Mouse (Mus musculus) CH12.LX (cell line): Measurements from ENCODE around the gene Abca4. TPM values are rescaled to one million over a fixed set of nuclear protein-coding genes. Genes with fewer than 3 reads are reported as not detected.

Experiments
- DNase-seq: peaks from one replicate; pipeline ENCODE4 v3.0.0-alpha.2; 2013; ENCODE audit errors: extremely low read depth
- H3K27ac ChIP-seq: 2 replicates; pipeline ENCODE4 v1.5.1; 2012; ENCODE audit warnings: low read depth, mild to moderate bottlenecking, control low read depth, moderate library complexity; ENCODE audit not compliant: insufficient read depth
- H3K27me3 ChIP-seq: replicated peaks from 2 replicates; pipeline ENCODE3; 2012; ENCODE audit warnings: inconsistent platforms
- H3K36me3 ChIP-seq, 2 experiments: replicated peaks in 1 of 2; 2 replicates each; pipeline versions ENCODE3 to v1.6.1; 2012; ENCODE audit warnings: inconsistent platforms in 1 of 2, low read length in 1 of 2, mild to moderate bottlenecking in 1 of 2, mixed read lengths in 1 of 2, moderate library complexity in 1 of 2; ENCODE audit not compliant: control insufficient read depth in 1 of 2, insufficient read depth in 1 of 2
- H3K4me1 ChIP-seq, 2 experiments: 2 replicates each; pipeline ENCODE4 v1.6.1; 2012; ENCODE audit warnings: inconsistent platforms in 1 of 2, moderate library complexity in 1 of 2; ENCODE audit not compliant: insufficient read depth in 2 of 2, control insufficient read depth in 1 of 2
- H3K4me2 ChIP-seq: 2 replicates; pipeline ENCODE4 v1.6.1; 2012; ENCODE audit warnings: low read depth, mild to moderate bottlenecking, control low read depth; ENCODE audit not compliant: poor library complexity, insufficient read depth, severe bottlenecking
- H3K4me3 ChIP-seq, 3 experiments: fragments of 150-350 bp in 1 of 3; sonication (generic) in 1 of 3; replicated peaks in 1 of 3; 2 replicates each; pipeline versions ENCODE3 to v1.5.1; 2011 to 2012; ENCODE audit warnings: low read depth in 2 of 3, low read length in 2 of 3, mild to moderate bottlenecking in 2 of 3, moderate library complexity in 2 of 3, control low read depth in 1 of 3, improper control_type of control experiment in 1 of 3, inconsistent platforms in 1 of 3, mixed read lengths in 1 of 3; ENCODE audit not compliant: poor library complexity in 1 of 3
- H3K79me2 ChIP-seq: replicated peaks from 2 replicates; pipeline ENCODE4 v1.6.1; 2012; ENCODE audit warnings: mild to moderate bottlenecking, moderate library complexity; ENCODE audit not compliant: control insufficient read depth, poor library complexity, insufficient read depth, severe bottlenecking; ENCODE audit errors: extremely low read depth
- H3K9ac ChIP-seq: 2 replicates; pipeline ENCODE4 v1.6.1; 2012; ENCODE audit warnings: low read depth, mild to moderate bottlenecking, control low read depth, moderate library complexity; ENCODE audit not compliant: insufficient read depth
- H3K9me3 ChIP-seq: replicated peaks from 2 replicates; pipeline ENCODE3; 2012; ENCODE audit warnings: low read length, inconsistent platforms, mixed read lengths
- CHD1 ChIP-seq: IDR thresholded peaks from 2 replicates; pipeline ENCODE4 v1.6.1; 2012; ENCODE audit warnings: low read depth, low read length, improper control_type of control experiment, inconsistent platforms
- CHD2 ChIP-seq: IDR thresholded peaks from 2 replicates; pipeline ENCODE4 v1.6.1; 2011; ENCODE audit warnings: low read length, improper control_type of control experiment
- ELF1 ChIP-seq: IDR thresholded peaks from 2 replicates; pipeline ENCODE4 v1.6.1; 2014; ENCODE audit warnings: low read depth, mild to moderate bottlenecking, inconsistent platforms, low read length, improper control_type of control experiment
- ETS1 ChIP-seq: conservative IDR thresholded peaks from 2 replicates; pipeline ENCODE4 v1.6.1; 2012; ENCODE audit warnings: low read depth, mild to moderate bottlenecking, inconsistent platforms, low read length, improper control_type of control experiment, moderate library complexity
- MAFK ChIP-seq: IDR thresholded peaks from 2 replicates; pipeline ENCODE4 v1.6.1; 2011; ENCODE audit warnings: low read length, improper control_type of control experiment; ENCODE audit not compliant: insufficient replicate concordance
- MEF2A ChIP-seq: IDR thresholded peaks from 2 replicates; pipeline ENCODE4 v1.6.1; 2014; ENCODE audit warnings: low read depth, mild to moderate bottlenecking, inconsistent platforms, low read length, improper control_type of control experiment, borderline replicate concordance
- MYC ChIP-seq: IDR thresholded peaks from 2 replicates; pipeline ENCODE4 v1.6.1; 2011; ENCODE audit warnings: low read depth, mild to moderate bottlenecking, improper control_type of control experiment, low read length
- NELFE ChIP-seq: IDR thresholded peaks from 2 replicates; pipeline ENCODE4 v1.6.1; 2011; ENCODE audit warnings: low read depth, low read length, improper control_type of control experiment
- PAX5 ChIP-seq: IDR thresholded peaks from 2 replicates; pipeline ENCODE4 v1.6.1; 2012; ENCODE audit warnings: low read length, inconsistent platforms, mixed read lengths
- POLR2A ChIP-seq: IDR thresholded peaks from 2 replicates; pipeline ENCODE4 v1.6.1; 2011; ENCODE audit warnings: low read depth, mild to moderate bottlenecking, improper control_type of control experiment, low read length
- POLR2AphosphoS2 ChIP-seq: IDR thresholded peaks from 2 replicates; pipeline ENCODE4 v1.6.1; 2011; ENCODE audit warnings: low read depth, low read length, improper control_type of control experiment
- RCOR1 ChIP-seq: conservative IDR thresholded peaks from 2 replicates; pipeline ENCODE4 v1.6.1; 2012; ENCODE audit warnings: low read depth, mild to moderate bottlenecking, inconsistent platforms, low read length, improper control_type of control experiment
- SIN3A ChIP-seq: IDR thresholded peaks from 2 replicates; pipeline ENCODE4 v1.6.1; 2012; ENCODE audit warnings: low read length, improper control_type of control experiment, inconsistent platforms
- SMC3 ChIP-seq: IDR thresholded peaks from 2 replicates; pipeline ENCODE4 v1.6.1; 2011; ENCODE audit warnings: low read depth, low read length, improper control_type of control experiment
- TBP ChIP-seq: conservative IDR thresholded peaks from 2 replicates; pipeline ENCODE4 v1.6.1; 2011; ENCODE audit warnings: low read depth, low read length, improper control_type of control experiment
- UBTF ChIP-seq: IDR thresholded peaks from 2 replicates; pipeline ENCODE4 v1.6.1; 2012; ENCODE audit warnings: low read depth, mild to moderate bottlenecking, inconsistent platforms, low read length, improper control_type of control experiment, moderate library complexity
- USF1 ChIP-seq: IDR thresholded peaks from 2 replicates; pipeline ENCODE4 v1.6.1; 2014; ENCODE audit warnings: low read depth, mild to moderate bottlenecking, inconsistent platforms, low read length, improper control_type of control experiment
- ZKSCAN1 ChIP-seq: IDR thresholded peaks from 2 replicates; pipeline ENCODE4 v1.6.1; 2012; ENCODE audit warnings: low read depth, inconsistent platforms, low read length, improper control_type of control experiment, borderline replicate concordance
- ZMIZ1 ChIP-seq: IDR thresholded peaks from 2 replicates; pipeline ENCODE4 v1.6.1; 2012; ENCODE audit warnings: low read depth, mild to moderate bottlenecking, inconsistent platforms, low read length, improper control_type of control experiment
- dilution Hi-C: fragments of 300-500 bp; cut with MboI; formaldehyde crosslinking; loops from 2 replicates; pipeline ENCODE4 v1.14.3; 2020; ENCODE audit warnings: low sequenced_read_pairs; ENCODE audit not compliant: extremely low pct_unique_long_range_greater_than_20kb, extremely low pct_ligation_motif_present
- in situ Hi-C: fragments of 300-500 bp; cut with MboI; formaldehyde crosslinking; loops from 3 replicates; pipeline ENCODE4 v1.14.3; 2019; ENCODE audit warnings: low sequenced_read_pairs, low pct_ligation_motif_present, low pct_unique_long_range_greater_than_20kb, mixed read lengths
- polyA plus RNA-seq: library from polyadenylated mRNA; unstranded; fragments of >175 nt; gene quantifications from 2 replicates; pipeline ENCODE4 v1.2.1, GENCODE M21; 2012; ENCODE audit warnings: low read depth; ENCODE audit not compliant: insufficient read length
- total RNA-seq, 2 experiments: library from RNA; depleted of rRNA; stranded (reverse); fragments of 300-350 nt in 1 of 2; fragments of >200 nt in 1 of 2; gene quantifications; 2 replicates each; pipeline ENCODE4 v1.2.3; 2012 to 2014

Abca4 gene
- total and polyA plus RNA-seq, 3 experiments = 0.34 to 0.57 (median 0.46) TPM

DNA sequence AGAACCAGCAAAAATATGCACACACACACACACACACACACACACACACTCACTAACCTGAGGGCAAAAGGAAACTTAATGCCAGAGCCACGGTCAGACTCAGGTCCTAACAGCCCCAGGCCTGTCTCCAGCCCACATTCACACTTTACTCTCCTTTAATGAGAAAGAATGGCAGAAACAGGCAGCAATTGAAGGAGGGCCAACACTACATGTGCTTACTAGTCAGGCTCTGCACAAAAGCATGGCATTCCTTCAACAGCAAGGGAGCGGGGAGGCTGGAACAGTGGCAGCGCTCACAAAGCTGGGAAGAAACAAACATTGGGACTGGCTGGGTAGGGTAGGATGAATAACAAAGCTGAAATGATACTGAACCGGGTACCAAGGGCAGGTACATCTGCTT is 155.4 kb downstream of the Abca4 start:
- Histone ChIP-seq H3K9ac (no peak overlapping the region), H3K4me1 (no peaks in the 10 kb centered on the region), H3K4me3 (no peak overlapping the region), H3K27me3 (no peaks in the 10 kb centered on the region), H3K9me3 (no peaks in the 10 kb centered on the region), H3K36me3 (no peaks in the 10 kb centered on the region), H3K27ac (no peak overlapping the region), H3K79me2 (no peaks in the 10 kb centered on the region), H3K4me2 (no peak overlapping the region)
- in situ Hi-C loops (no loop called here), dilution Hi-C loops (no loop called here)
- no peak for DNase-seq
- TF ChIP-seq UBTF (no peak), POLR2AphosphoS2 (no peak), USF1 (no peak), CHD2 (no peak), MYC (no peak), POLR2A (no peak)

GRCm38 (mm10) chr3:122200017-122200416 is 155.8 kb downstream of the Abca4 start:
- Histone ChIP-seq H3K27ac (no peak overlapping the region), H3K4me1 (no peaks in the 10 kb centered on the region), H3K79me2 (no peaks in the 10 kb centered on the region), H3K9ac (no peak overlapping the region), H3K27me3 (no peaks in the 10 kb centered on the region), H3K9me3 (no peaks in the 10 kb centered on the region), H3K36me3 (no peaks in the 10 kb centered on the region), H3K4me3 (no peak overlapping the region), H3K4me2 (no peak overlapping the region)
- TF ChIP-seq SIN3A = no peak
- no peak for TF ChIP-seq POLR2A
- no peak for TF ChIP-seq ETS1
- TF ChIP-seq TBP = no peak
- TF ChIP-seq ZMIZ1 = no peak
- TF ChIP-seq RCOR1 = no peak
- no peak for TF ChIP-seq SMC3
- no peak for TF ChIP-seq CHD1
- TF ChIP-seq ELF1 = no peak
- no peak for TF ChIP-seq MAFK
- TF ChIP-seq ZKSCAN1 = no peak
- no peak for TF ChIP-seq PAX5
- no peak for TF ChIP-seq MEF2A
- no peak for TF ChIP-seq NELFE
- no peak for DNase-seq
- dilution Hi-C loops = no loop called here
- in situ Hi-C loops = no loop called here
